Comparison of ENCODE assay signal across 16 mouse cellular contexts in the genomic region with DNA sequence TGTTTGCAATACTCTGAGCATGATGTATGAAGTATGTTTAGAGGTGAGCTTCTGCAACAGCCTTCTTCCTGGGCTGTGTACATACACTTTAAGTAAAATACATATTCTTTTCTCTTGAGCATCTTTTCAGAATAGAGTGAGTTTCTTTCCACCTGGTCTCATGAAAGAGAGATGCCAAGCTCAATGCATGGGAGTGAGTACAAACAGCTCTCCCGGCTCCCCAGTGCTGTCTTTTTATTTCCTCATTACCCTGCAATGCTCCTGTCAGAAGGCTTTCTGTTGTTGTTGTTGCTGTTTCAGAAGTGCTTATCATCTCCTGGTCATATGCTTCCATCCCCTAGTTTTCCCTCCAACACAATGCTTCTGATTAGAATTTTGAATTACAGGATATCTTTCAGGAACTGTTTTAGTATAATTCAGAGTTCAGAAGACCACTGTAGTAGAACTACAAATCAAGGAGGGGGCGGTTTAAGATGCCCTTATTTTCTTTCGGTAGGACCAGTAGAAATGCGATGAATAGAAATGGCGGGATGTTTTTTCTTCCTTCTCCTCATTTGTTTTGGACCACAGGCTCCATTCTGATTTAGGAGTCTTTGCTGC. TPM values are rescaled to one million over a fixed set of nuclear protein-coding genes. Genes with fewer than 3 reads are reported as not detected.
A peak's percentile ranks its signal among the peaks of the same experiment; 100 is the strongest.
DNase-seq lines count a peak whose midpoint lies in the region; ATAC-seq lines count a peak whose summit lies in the region.
"Had no signal": no experiment of that assay in that cellular context is flagged by ENCODE, and none has a peak within 500 bp of the region (broad histone marks: within the 10 kb centered on the region; RNA-seq: fewer than 3 reads in every experiment).

No protein-coding gene starts in this region.

- no peaks in the 10 kb centered on the region for H3K36me3 ChIP-seq in embryonic facial prominence, embryonic 11.5 days (replicated peaks; ENCODE audit: control insufficient read depth, insufficient read depth, low read depth, low read length)
- H3K36me3 ChIP-seq in forebrain, embryonic 14.5 days (ENCODE audit: control insufficient read depth, insufficient read depth, low read length), result no peaks in the 10 kb centered on the region
- no peaks in the 10 kb centered on the region for H3K36me3 ChIP-seq in hindbrain, embryonic 16.5 days (ENCODE audit: control insufficient read depth, insufficient read depth, low read length)
- 0 out of 2 replicates have a peak, but pooled peaks cover 1% of the 10 kb centered on the region for H3K36me3 ChIP-seq in neural tube, embryonic 12.5 days
- H3K36me3 ChIP-seq: heart, embryonic 15.5 days had no signal

- no peaks in the 10 kb centered on the region for H3K9me3 ChIP-seq in embryonic facial prominence, embryonic 11.5 days (replicated peaks; ENCODE audit: control insufficient read depth, low read length)
- H3K9me3 ChIP-seq in forebrain, embryonic 14.5 days (replicated peaks; ENCODE audit: control insufficient read depth, low read length), result no peaks in the 10 kb centered on the region
- no peaks in the 10 kb centered on the region for H3K9me3 ChIP-seq in hindbrain, embryonic 16.5 days (ENCODE audit: control insufficient read depth, low read length)
- no peaks in the 10 kb centered on the region for H3K9me3 ChIP-seq in neural tube, embryonic 12.5 days
- H3K9me3 ChIP-seq: G1E; heart, embryonic 15.5 days had no signal

- H3K9ac ChIP-seq in embryonic facial prominence, embryonic 11.5 days (replicated peaks; ENCODE audit: low read length), result no peak overlapping the region
- peak overlapping the region; percentile 45 for H3K9ac ChIP-seq in forebrain, embryonic 14.5 days (ENCODE audit: low read length)
- peak overlapping the region; percentile 10; the same call in 1 of the 2 replicates for H3K9ac ChIP-seq in hindbrain, embryonic 16.5 days (ENCODE audit: low read depth, low read length)
- no peak overlapping the region for H3K9ac ChIP-seq in neural tube, embryonic 12.5 days
- H3K9ac ChIP-seq: heart, embryonic 15.5 days; liver, embryonic 14.5 days had no signal

- WGBS in embryonic facial prominence, embryonic 11.5 days, result 54% methylated on average over 5 of the region's 5 CpGs
- 5% methylated on average over 5 of the region's 5 CpGs for WGBS in forebrain, embryonic 14.5 days
- 15% methylated on average over 5 of the region's 5 CpGs for WGBS in hindbrain, embryonic 16.5 days
- 18% methylated on average over 5 of the region's 5 CpGs for WGBS in neural tube, embryonic 12.5 days

- no peak overlapping the region for H3K4me2 ChIP-seq in embryonic facial prominence, embryonic 11.5 days (ENCODE audit: low read depth, low read length)
- H3K4me2 ChIP-seq in forebrain, embryonic 14.5 days (ENCODE audit: low read length), result peak overlapping the region; percentile 48
- H3K4me2 ChIP-seq in hindbrain, embryonic 16.5 days (ENCODE audit: low read length), result peak overlapping the region; percentile 38
- H3K4me2 ChIP-seq in neural tube, embryonic 12.5 days (replicated peaks), result peak overlapping the region; percentile 42
- H3K4me2 ChIP-seq: heart, embryonic 15.5 days had no signal

- H3K4me3 ChIP-seq in embryonic facial prominence, embryonic 11.5 days (ENCODE audit: low read depth, low read length), result no peak overlapping the region
- H3K4me3 ChIP-seq in forebrain, embryonic 14.5 days (ENCODE audit: low read depth, low read length), result peak overlapping the region; percentile 5; the same call in 1 of the 2 replicates
- no peak overlapping the region for H3K4me3 ChIP-seq in hindbrain, embryonic 16.5 days (ENCODE audit: low read length)
- H3K4me3 ChIP-seq in neural tube, embryonic 12.5 days, result no peak overlapping the region
- H3K4me3 ChIP-seq: heart, embryonic 15.5 days had no signal

- no peak for DNase-seq in embryonic facial prominence, embryonic 11.5 days (ENCODE audit: low spot score)
- peak; percentile 59 for DNase-seq in forebrain, embryonic 14.5 days (ENCODE audit: low spot score)
- no peak for DNase-seq in lung, postnatal 14 days
- DNase-seq in adrenal gland, postnatal 4 days (ENCODE audit: low spot score in 2 of 2), result no peak
- DNase-seq: adrenal gland, postnatal 14 days; cerebellum, postnatal 36 days; layer of hippocampus, postnatal 36 days had no signal

- no peaks in the 10 kb centered on the region for H3K4me1 ChIP-seq in embryonic facial prominence, embryonic 11.5 days (ENCODE audit: control insufficient read depth, insufficient read depth, low read length)
- H3K4me1 ChIP-seq in forebrain, embryonic 14.5 days (ENCODE audit: control insufficient read depth, insufficient read depth, low read length), result peaks cover 37% of the 10 kb centered on the region
- peaks cover 38% of the 10 kb centered on the region for H3K4me1 ChIP-seq in hindbrain, embryonic 16.5 days (ENCODE audit: control insufficient read depth, insufficient read depth, low read depth, low read length)
- H3K4me1 ChIP-seq in neural tube, embryonic 12.5 days, result peaks cover 45% of the 10 kb centered on the region

- no peaks in the 10 kb centered on the region for H3K27me3 ChIP-seq in embryonic facial prominence, embryonic 11.5 days (ENCODE audit: control insufficient read depth, insufficient read depth, low read length)
- H3K27me3 ChIP-seq in forebrain, embryonic 14.5 days (replicated peaks; ENCODE audit: control insufficient read depth, insufficient read depth, low read length), result no peaks in the 10 kb centered on the region
- no peaks in the 10 kb centered on the region for H3K27me3 ChIP-seq in hindbrain, embryonic 16.5 days (replicated peaks; ENCODE audit: control insufficient read depth, insufficient read depth, low read length)
- no peaks in the 10 kb centered on the region for H3K27me3 ChIP-seq in neural tube, embryonic 12.5 days (replicated peaks)
- H3K27me3 ChIP-seq: heart, embryonic 15.5 days had no signal

- ATAC-seq in embryonic facial prominence, embryonic 11.5 days (replicated peaks; ENCODE audit: insufficient number of reproducible peaks, low FRiP score, low TSS enrichment, low read depth), result no peak
- peak; percentile 9; the same call in 1 of the 2 replicates for ATAC-seq in forebrain, embryonic 14.5 days
- ATAC-seq in hindbrain, embryonic 16.5 days, result peak; percentile 0; the same call in 1 of the 2 replicates
- peak; percentile 13; the same call in 1 of the 2 replicates for ATAC-seq in neural tube, embryonic 12.5 days (ENCODE audit: low FRiP score, low read depth)
- ATAC-seq in megakaryocyte, adult 5-6 weeks (ENCODE audit: poor library complexity, severe bottlenecking), result no peak

- 0 out of 2 replicates have a peak overlapping the region, but pooled peaks have one; percentile 35 for H3K27ac ChIP-seq in embryonic facial prominence, embryonic 11.5 days (replicated peaks; ENCODE audit: low read depth, low read length)
- peak overlapping the region; percentile 99 for H3K27ac ChIP-seq in forebrain, embryonic 14.5 days (ENCODE audit: low read depth, low read length)
- peak overlapping the region; percentile 89 for H3K27ac ChIP-seq in hindbrain, embryonic 16.5 days (ENCODE audit: low read depth, low read length)
- H3K27ac ChIP-seq in neural tube, embryonic 12.5 days, result peak overlapping the region; percentile 78
- H3K27ac ChIP-seq: heart, embryonic 15.5 days; kidney, postnatal 0 days; liver, embryonic 14.5 days; macrophage had no signal

RNA-seq across cellular contexts. Expression of gene Trit1, which starts 3.0 kb away (rescaled TPM):
- polyA plus RNA-seq in embryonic facial prominence, embryonic 11.5 days (2014; fragmentation: Nextera tagmentation; extraction: Ambion mirVana), result 21.6 and 21.9 TPM in 2 replicates
- polyA plus RNA-seq in forebrain, embryonic 14.5 days (2014; fragmentation: Nextera tagmentation; extraction: Ambion mirVana), result 29.4 and 32.7 TPM in 2 replicates
- 21.4 and 21.5 TPM in 2 replicates for polyA plus RNA-seq in hindbrain, embryonic 16.5 days (2015; fragmentation: Nextera tagmentation; extraction: Ambion mirVana)
- polyA plus RNA-seq in neural tube, embryonic 12.5 days (2016; fragmentation: Nextera tagmentation; extraction: Ambion mirVana), result 26.6 and 29.7 TPM in 2 replicates
- 10.7 and 16.5 TPM in 2 replicates for total RNA-seq in megakaryocyte, adult 5-6 weeks (2015)
- total RNA-seq in megakaryocyte, adult 5-6 weeks (2017), result 21.0 and 22.3 TPM in 2 replicates
- 10 to 100 TPM; 19.1 to 19.7 TPM for total RNA-seq in adrenal gland, postnatal 4 days (2021)

RNA-seq across cellular contexts. Expression of gene Mycl, which starts 18.0 kb away (rescaled TPM):
- polyA plus RNA-seq in embryonic facial prominence, embryonic 11.5 days (2014; fragmentation: Nextera tagmentation; extraction: Ambion mirVana), result 40.0 and 46.3 TPM in 2 replicates
- 70.5 and 77.4 TPM in 2 replicates for polyA plus RNA-seq in forebrain, embryonic 14.5 days (2014; fragmentation: Nextera tagmentation; extraction: Ambion mirVana)
- polyA plus RNA-seq in hindbrain, embryonic 16.5 days (2015; fragmentation: Nextera tagmentation; extraction: Ambion mirVana), result 34.1 and 44.7 TPM in 2 replicates
- polyA plus RNA-seq in neural tube, embryonic 12.5 days (2016; fragmentation: Nextera tagmentation; extraction: Ambion mirVana), result 123 and 125 TPM in 2 replicates
- total RNA-seq in megakaryocyte, adult 5-6 weeks (2015), result 2.6 and 4.0 TPM in 2 replicates
- total RNA-seq in megakaryocyte, adult 5-6 weeks (2017), result 0.81 and 3.3 TPM in 2 replicates
- 1 to 10 TPM; 2.8 to 2.9 TPM for total RNA-seq in adrenal gland, postnatal 4 days (2021)
- polyA plus RNA-seq: G1E had no signal

RNA-seq across cellular contexts. Expression of gene Mfsd2a, which starts 52.5 kb away (rescaled TPM):
- polyA plus RNA-seq in embryonic facial prominence, embryonic 11.5 days (2014; fragmentation: Nextera tagmentation; extraction: Ambion mirVana), result 8.2 and 8.7 TPM in 2 replicates
- 31.3 and 36.8 TPM in 2 replicates for polyA plus RNA-seq in forebrain, embryonic 14.5 days (2014; fragmentation: Nextera tagmentation; extraction: Ambion mirVana)
- 34.3 and 36.5 TPM in 2 replicates for polyA plus RNA-seq in hindbrain, embryonic 16.5 days (2015; fragmentation: Nextera tagmentation; extraction: Ambion mirVana)
- 21.4 and 22.0 TPM in 2 replicates for polyA plus RNA-seq in neural tube, embryonic 12.5 days (2016; fragmentation: Nextera tagmentation; extraction: Ambion mirVana)
- total RNA-seq in megakaryocyte, adult 5-6 weeks (2015), result 0.14 TPM in 1 of 2 replicates, not detected in the other
- total RNA-seq in megakaryocyte, adult 5-6 weeks (2017), result 0.15 and 0.16 TPM in 2 replicates
- total RNA-seq in adrenal gland, postnatal 4 days (2021), result under 1 TPM; 0.59 to 0.90 TPM
- total RNA-seq: granulocyte monocyte progenitor cell, adult 5-6 weeks had no signal
- polyA plus RNA-seq: G1E, macrophage had no signal

Comparison
In these comparisons a context has a peak if more than half of its experiments do, and no peak if none do; other contexts are left out.
1. ATAC-seq: peak in forebrain, embryonic 14.5 days (single experiment), hindbrain, embryonic 16.5 days (single experiment) and neural tube, embryonic 12.5 days (single experiment); none in embryonic facial prominence, embryonic 11.5 days (single experiment) and megakaryocyte, adult 5-6 weeks (single experiment).
2. H3K27ac ChIP-seq: peak in every context shown above with its lines; median percentile 99 in forebrain, embryonic 14.5 days; 89 in hindbrain, embryonic 16.5 days; 78 in neural tube, embryonic 12.5 days; 35 in embryonic facial prominence, embryonic 11.5 days.
3. H3K9ac ChIP-seq: peak in forebrain, embryonic 14.5 days (single experiment) and hindbrain, embryonic 16.5 days (single experiment); none in embryonic facial prominence, embryonic 11.5 days (single experiment) and neural tube, embryonic 12.5 days (single experiment).